Mouse (Mus musculus): ENCODE results near the gene Tspan13. TPM values are rescaled to one million over a fixed set of nuclear protein-coding genes. Genes with fewer than 3 reads are reported as not detected.

Gene Tspan13
- polyA plus RNA-seq, 1 experiment from 2014 or later: 138 TPM

DNA sequence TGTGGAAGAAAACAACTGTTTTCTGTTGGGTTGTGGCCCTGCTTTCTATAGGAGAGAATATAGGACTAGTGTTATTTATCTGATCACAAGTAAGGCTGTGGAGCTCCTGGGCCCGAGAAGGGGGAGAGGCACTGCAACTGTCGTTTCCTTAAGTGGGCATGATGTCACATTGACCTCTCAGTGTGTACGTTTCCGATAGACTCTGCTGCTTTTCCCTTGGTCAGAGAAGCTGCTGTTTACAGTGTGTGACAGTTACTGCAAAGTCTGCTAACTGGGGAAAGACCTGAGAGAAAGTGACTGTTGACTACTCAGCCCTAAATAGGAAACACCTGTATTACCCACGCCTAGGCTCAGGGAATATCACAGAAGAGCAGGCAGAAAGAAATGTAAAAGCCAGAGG, 3.9 kb upstream of the Tspan13 start:
- Histone ChIP-seq H3K27me3 (replicated peaks) (no peaks in the 10 kb centered on the region), H3K4me1 (replicated peaks) (no peaks in the 10 kb centered on the region), H3K9me3 (no peaks in the 10 kb centered on the region), H3K27ac (no peak overlapping the region), H3K4me3 (replicated peaks) (no peak overlapping the region), H3K36me3 (no peaks in the 10 kb centered on the region), H3K4me2 (replicated peaks) (no peak overlapping the region), H3K9ac (no peak overlapping the region)
- 23% methylated on average over 5 of the region's 5 CpGs for WGBS
- no peak for ATAC-seq

DNA sequence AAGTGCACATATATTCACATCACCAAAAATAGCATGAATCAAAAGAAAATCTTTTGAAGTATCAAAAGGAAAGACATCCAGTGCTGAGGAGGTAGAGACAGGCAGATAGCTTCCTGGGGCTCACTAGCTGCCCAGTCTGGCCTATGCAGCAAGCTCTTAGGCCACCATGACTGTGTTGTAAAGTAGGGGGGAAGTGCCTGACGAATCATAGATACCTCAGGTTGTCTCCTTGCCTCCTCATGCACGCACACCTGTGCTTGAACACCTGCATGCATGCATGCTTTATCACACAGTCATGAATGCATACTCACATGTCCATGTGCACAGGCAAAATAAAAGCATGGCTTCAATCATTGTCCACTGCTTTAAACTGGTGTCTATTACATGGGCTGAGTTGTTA, 2.4 kb upstream of the Tspan13 start:
- no peak overlapping the region for H3K9ac ChIP-seq
- 84% methylated on average over 2 of the region's 2 CpGs for WGBS
- no peaks in the 10 kb centered on the region for H3K36me3 ChIP-seq
- ATAC-seq: no peak
- no peak overlapping the region for H3K27ac ChIP-seq
- no peaks in the 10 kb centered on the region for H3K27me3 ChIP-seq (replicated peaks)
- H3K4me1 ChIP-seq (replicated peaks): 0 out of 2 replicates have a peak, but pooled peaks cover 3% of the 10 kb centered on the region
- H3K4me3 ChIP-seq (replicated peaks): no peak overlapping the region
- no peaks in the 10 kb centered on the region for H3K9me3 ChIP-seq
- H3K4me2 ChIP-seq (replicated peaks): no peak overlapping the region

DNA sequence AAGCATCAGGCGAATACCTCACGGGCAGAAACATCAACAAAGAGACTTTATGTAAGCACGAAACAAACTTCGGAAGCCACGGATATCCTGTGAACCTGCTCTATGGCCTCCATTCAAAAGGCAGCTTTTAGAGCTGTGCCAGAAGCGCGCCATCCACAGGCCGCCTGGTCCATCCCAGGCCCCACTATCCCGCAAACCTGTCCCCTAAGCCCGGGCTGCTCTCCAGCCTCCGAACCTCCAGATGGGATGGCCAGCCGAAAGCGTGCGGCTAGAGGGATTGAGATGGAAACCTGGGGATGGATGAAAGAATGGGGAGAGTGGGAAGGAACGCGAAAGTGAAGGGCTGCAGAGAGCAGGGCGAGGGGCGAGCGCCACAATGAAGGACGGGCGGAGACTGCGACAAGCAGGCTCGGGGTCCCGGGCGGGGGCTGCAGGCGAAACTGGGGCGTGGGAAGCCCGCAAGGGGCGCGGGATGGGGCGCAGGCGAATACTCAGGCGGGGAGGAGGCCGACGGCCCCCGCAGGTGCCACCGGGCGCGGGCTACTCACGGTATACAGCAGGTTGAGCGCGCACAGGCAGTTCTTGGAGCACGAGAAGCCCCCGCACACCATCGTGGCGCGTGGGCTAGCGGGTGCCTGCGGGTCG, 475 bp downstream of the Tspan13 start:
- Histone ChIP-seq H3K4me2 (replicated peaks) (peak overlapping the region; percentile 95), H3K4me1 (replicated peaks) (0 out of 2 replicates have a peak, but pooled peaks cover 7% of the 10 kb centered on the region), H3K27me3 (replicated peaks) (no peaks in the 10 kb centered on the region), H3K36me3 (no peaks in the 10 kb centered on the region), H3K4me3 (replicated peaks) (peak overlapping the region; percentile 70), H3K9ac (peak overlapping the region; percentile 85), H3K9me3 (no peaks in the 10 kb centered on the region), H3K27ac (peak overlapping the region; percentile 64)
- peak; percentile 82 for ATAC-seq
- WGBS: under 1% methylated on average over 42 of the region's 50 CpGs

DNA sequence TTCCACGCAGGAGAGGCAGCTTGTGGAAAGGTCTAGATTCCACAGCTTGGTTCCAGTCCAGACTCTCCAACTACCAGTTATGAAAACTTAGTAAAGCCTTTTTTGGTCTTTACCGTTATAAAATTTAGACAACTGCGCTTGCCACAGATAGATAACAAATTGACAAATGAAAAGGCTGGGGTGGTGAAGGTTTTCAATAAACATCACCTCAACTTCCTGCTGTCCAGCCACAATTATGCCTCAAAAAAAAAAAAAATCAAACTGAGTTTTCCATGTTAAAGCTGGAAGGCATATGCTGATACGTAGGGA, 1.1 kb downstream of the Tspan13 start:
- H3K27ac ChIP-seq: 0 out of 2 replicates have a peak overlapping the region, but pooled peaks have one; percentile 64
- H3K4me1 ChIP-seq (replicated peaks): 0 out of 2 replicates have a peak, but pooled peaks cover 8% of the 10 kb centered on the region
- no peaks in the 10 kb centered on the region for H3K9me3 ChIP-seq
- H3K36me3 ChIP-seq: no peaks in the 10 kb centered on the region
- 29% methylated on average over 4 of the region's 4 CpGs for WGBS
- H3K4me3 ChIP-seq (replicated peaks): peak overlapping the region; percentile 70
- no peak for ATAC-seq
- peak overlapping the region; percentile 95 for H3K4me2 ChIP-seq (replicated peaks)
- peak overlapping the region; percentile 85 for H3K9ac ChIP-seq
- no peaks in the 10 kb centered on the region for H3K27me3 ChIP-seq (replicated peaks)

DNA sequence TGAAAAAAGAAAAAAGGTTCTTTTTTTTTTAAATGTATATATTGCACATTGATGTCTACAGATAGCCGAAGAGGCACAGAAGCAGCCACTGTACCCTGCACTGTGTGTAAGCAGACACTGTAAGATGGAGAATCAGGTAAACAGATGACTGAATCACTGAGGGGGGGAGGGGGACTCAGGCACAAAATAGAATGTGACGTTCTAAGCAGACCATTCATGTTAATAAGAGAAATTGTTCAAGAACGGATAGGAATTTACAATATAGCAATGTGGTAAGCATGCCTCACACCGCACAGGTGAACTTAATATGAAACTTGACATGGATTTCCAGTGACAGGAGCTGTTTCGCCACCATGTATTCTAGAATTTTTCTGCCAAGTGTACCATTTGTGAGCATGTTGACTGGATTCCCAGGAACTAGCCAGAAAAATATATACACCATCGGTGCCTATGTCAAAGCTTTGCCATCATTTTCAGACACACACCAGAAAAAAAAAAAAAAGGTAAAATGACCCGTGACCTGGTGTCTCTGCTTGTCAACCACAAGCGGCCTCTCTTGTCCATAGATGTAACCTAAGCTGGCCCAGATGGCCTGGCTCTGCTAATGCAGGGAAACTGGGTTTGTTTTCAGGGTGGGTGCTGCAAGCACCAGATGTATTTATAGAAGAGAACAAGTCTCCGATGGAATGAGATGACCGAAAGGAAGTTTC, 1.6 kb downstream of the Tspan13 start:
- H3K9ac ChIP-seq: peak overlapping the region; percentile 85; the same call in 1 of the 2 replicates
- H3K27me3 ChIP-seq (replicated peaks): no peaks in the 10 kb centered on the region
- H3K4me1 ChIP-seq (replicated peaks): 0 out of 2 replicates have a peak, but pooled peaks cover 8% of the 10 kb centered on the region
- 60% methylated on average over 10 of the region's 10 CpGs for WGBS
- H3K4me3 ChIP-seq (replicated peaks): peak overlapping the region; percentile 70
- H3K4me2 ChIP-seq (replicated peaks): peak overlapping the region; percentile 95
- no peak overlapping the region for H3K27ac ChIP-seq
- no peak for ATAC-seq
- no peaks in the 10 kb centered on the region for H3K36me3 ChIP-seq
- no peaks in the 10 kb centered on the region for H3K9me3 ChIP-seq

DNA sequence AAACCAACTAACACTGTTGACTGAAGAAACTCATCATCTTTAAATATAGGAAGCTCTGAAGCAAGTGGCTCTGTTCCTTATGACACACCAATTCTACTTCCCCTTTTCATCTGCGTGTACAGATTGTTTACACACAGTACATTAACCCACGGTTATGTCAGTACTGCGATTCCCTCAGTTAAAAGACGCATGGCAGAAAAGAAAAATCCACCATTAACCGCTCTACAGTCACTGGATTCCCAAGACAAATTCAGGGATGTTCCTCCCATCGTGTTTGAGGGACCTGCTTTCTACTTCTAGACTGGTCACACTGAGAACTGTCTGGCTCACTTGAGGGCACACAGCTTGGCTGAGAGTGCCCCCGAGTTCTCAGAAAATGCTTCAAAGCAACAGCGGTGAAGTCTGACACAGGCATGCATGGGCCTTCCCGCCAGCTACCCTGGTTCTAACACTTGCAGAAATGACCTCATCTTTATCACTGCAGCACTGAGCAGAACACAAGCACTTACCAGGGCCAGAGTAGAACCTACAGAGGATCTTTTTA, 2.7 kb downstream of the Tspan13 start:
- Histone ChIP-seq H3K27ac (no peak overlapping the region), H3K36me3 (no peaks in the 10 kb centered on the region), H3K9me3 (no peaks in the 10 kb centered on the region), H3K4me2 (replicated peaks) (0 out of 2 replicates have a peak overlapping the region, but pooled peaks have one; percentile 0), H3K9ac (no peak overlapping the region), H3K27me3 (replicated peaks) (no peaks in the 10 kb centered on the region), H3K4me3 (replicated peaks) (no peak overlapping the region), H3K4me1 (replicated peaks) (0 out of 2 replicates have a peak, but pooled peaks cover 8% of the 10 kb centered on the region)
- ATAC-seq: no peak
- WGBS: 60% methylated on average over 9 of the region's 9 CpGs

DNA sequence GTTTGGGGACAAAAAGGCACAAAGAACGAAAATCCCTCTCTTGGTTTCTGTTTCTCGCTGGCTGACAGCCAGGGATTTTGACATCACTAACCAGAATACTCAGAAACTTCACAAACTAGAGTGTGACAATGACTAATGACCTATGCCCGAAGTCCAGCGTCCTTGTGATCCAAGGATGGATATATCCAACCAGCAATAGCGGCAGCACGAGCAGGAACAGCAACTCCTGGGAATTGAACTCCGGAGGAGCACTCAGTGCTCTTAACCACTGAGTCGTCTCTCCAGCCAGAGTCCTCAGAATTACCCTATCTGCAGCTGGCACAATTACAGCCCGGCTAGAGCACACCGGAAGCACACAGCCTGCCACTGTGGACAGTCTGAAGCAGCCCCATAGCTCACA, 5.5 kb downstream of the Tspan13 start:
- Histone ChIP-seq H3K27ac (no peak overlapping the region), H3K36me3 (no peaks in the 10 kb centered on the region), H3K4me3 (replicated peaks) (no peak overlapping the region), H3K27me3 (replicated peaks) (no peaks in the 10 kb centered on the region), H3K4me2 (replicated peaks) (no peak overlapping the region), H3K9me3 (no peaks in the 10 kb centered on the region), H3K4me1 (replicated peaks) (0 out of 2 replicates have a peak, but pooled peaks cover 8% of the 10 kb centered on the region), H3K9ac (no peak overlapping the region)
- no peak for ATAC-seq
- 76% methylated on average over 10 of the region's 10 CpGs for WGBS

DNA sequence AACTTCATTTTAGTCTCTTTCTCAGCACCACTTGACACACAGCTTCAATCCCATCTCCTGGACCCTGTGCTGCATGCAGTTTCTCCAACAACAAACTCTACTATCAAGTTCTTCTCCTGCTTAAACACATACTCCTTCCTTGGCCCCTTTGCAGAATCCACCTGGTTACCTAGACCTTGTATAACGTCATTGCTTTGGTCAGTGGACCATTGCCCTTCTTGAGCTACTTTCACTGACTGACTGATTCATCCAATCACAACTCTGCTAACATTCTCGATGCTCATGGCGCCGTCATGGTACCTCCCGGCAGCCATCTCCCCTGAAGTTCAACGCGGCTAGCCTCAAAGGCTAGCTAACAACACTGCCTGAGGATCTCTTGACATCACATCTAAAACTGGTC, 6.2 kb downstream of the Tspan13 start:
- H3K4me1 ChIP-seq (replicated peaks): 0 out of 2 replicates have a peak, but pooled peaks cover 8% of the 10 kb centered on the region
- no peak for ATAC-seq
- H3K9ac ChIP-seq: no peak overlapping the region
- 93% methylated on average over 7 of the region's 7 CpGs for WGBS
- no peaks in the 10 kb centered on the region for H3K27me3 ChIP-seq (replicated peaks)
- H3K36me3 ChIP-seq: no peaks in the 10 kb centered on the region
- no peak overlapping the region for H3K4me2 ChIP-seq (replicated peaks)
- H3K27ac ChIP-seq: no peak overlapping the region
- no peak overlapping the region for H3K4me3 ChIP-seq (replicated peaks)
- no peaks in the 10 kb centered on the region for H3K9me3 ChIP-seq

DNA sequence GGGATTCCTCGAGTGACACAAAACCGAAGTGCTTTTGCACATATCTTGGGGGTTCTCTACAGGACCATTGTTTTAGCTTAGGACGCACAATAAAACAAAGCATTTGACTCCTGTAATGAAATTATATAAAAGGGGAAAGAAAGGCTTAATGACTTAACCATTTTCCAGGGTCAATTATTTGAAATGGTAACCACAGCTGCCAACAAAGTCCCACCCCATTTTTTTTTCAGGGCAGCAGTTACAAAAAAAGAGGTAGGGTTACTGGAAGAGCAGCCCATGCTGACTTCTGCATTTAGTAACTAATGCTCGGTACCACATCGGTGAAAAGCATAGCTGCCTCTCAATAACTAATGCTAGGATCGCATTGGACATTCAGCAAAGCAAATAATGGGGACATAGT, 6.8 kb downstream of the Tspan13 start:
- Histone ChIP-seq H3K9me3 (no peaks in the 10 kb centered on the region), H3K27me3 (replicated peaks) (no peaks in the 10 kb centered on the region), H3K4me2 (replicated peaks) (no peak overlapping the region), H3K9ac (no peak overlapping the region), H3K36me3 (no peaks in the 10 kb centered on the region), H3K4me1 (replicated peaks) (0 out of 2 replicates have a peak, but pooled peaks cover 6% of the 10 kb centered on the region), H3K27ac (no peak overlapping the region), H3K4me3 (replicated peaks) (no peak overlapping the region)
- 93% methylated on average over 6 of the region's 6 CpGs for WGBS
- ATAC-seq: no peak

DNA sequence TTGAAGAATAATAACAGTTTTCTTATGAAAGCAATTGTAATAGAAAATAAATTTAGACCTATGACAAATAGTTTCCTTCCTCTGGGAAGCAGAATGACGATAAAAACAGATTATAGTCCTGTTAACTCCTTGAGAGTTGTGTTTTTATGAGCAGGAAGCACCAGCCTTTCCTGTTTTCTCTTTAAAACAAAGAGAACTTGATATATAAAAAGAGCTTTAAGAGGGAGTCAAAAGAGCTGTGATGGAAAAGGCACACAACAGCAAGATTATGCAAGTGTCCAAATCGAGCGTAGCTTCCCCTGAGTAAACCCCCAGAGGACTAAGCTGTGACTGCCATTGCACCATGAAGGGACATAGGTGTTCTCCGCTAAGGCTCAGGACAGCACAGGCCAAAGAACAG, 9.9 kb downstream of the Tspan13 start:
- no peak overlapping the region for H3K27ac ChIP-seq
- 79% methylated on average over 4 of the region's 4 CpGs for WGBS

DNA sequence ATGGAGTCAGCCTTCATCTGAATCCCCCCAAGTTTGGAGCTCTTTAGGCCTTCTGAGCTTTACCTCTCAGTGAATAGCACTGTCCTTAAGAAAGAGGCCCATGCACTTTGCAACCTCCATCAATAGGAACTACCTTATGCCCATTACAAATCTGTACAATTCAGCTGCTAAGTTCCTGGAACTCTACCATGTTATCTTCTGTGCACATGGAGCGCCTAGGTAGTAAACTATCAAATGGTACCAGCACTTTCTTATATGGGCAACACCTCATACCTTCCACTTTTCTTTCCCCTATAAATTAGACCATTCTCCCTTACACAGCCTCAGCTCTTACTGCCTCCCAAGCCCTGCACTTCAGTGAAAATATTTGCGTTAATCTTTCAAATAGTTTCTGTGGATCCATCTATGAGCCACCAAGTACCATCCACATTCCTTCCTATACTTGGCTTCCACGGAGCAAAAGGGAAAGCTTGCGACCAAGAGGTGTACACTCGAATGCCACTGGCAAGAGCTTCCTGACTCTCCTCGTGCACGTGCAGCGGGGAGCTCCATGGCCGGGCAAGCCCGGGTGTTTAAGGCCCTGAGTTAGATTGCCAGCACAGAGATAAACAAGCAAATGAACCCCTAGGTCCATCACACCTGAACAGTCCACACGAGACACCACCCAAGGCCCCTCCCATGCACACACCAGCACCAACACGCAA, 11.5 kb downstream of the Tspan13 start:
- Histone ChIP-seq H3K9me3 (no peaks in the 10 kb centered on the region), H3K4me3 (replicated peaks) (no peak overlapping the region), H3K27me3 (replicated peaks) (no peaks in the 10 kb centered on the region), H3K4me2 (replicated peaks) (no peak overlapping the region), H3K27ac (no peak overlapping the region), H3K36me3 (no peaks in the 10 kb centered on the region), H3K4me1 (replicated peaks) (no peaks in the 10 kb centered on the region), H3K9ac (no peak overlapping the region)
- no peak for ATAC-seq
- WGBS: 84% methylated on average over 12 of the region's 12 CpGs

More for the DNA sequence above, 9.9 kb downstream of the Tspan13 start:
- Histone ChIP-seq H3K36me3 (no peaks in the 10 kb centered on the region), H3K4me2 (replicated peaks) (no peak overlapping the region), H3K9me3 (no peaks in the 10 kb centered on the region), H3K4me1 (replicated peaks) (0 out of 2 replicates have a peak, but pooled peaks cover 4% of the 10 kb centered on the region), H3K9ac (no peak overlapping the region), H3K27me3 (replicated peaks) (no peaks in the 10 kb centered on the region), H3K4me3 (replicated peaks) (no peak overlapping the region)
- no peak for ATAC-seq

DNA sequence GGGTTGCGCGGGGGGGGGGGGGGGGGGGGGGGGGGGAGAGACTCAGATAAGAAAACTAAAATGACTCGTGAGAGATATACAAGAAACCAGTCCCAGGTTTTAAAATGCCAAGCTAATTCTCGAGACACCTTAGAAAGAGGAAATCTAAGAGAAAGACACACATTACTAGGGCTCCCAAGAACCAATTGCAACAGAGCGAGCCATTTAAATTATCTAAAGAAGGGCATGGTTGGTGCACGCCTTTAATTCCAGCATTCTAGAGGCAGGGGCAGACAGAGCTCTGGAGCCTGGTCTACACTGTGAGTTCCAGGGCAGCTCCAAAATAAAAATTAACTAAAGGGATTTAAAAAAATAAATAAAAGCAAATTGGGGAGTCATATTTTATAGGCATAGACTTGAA, 12.6 kb downstream of the Tspan13 start:
- H3K9me3 ChIP-seq: no peaks in the 10 kb centered on the region
- no peak overlapping the region for H3K4me2 ChIP-seq (replicated peaks)
- no peak overlapping the region for H3K4me3 ChIP-seq (replicated peaks)
- H3K27ac ChIP-seq: no peak overlapping the region
- H3K27me3 ChIP-seq (replicated peaks): no peaks in the 10 kb centered on the region
- H3K9ac ChIP-seq: no peak overlapping the region
- H3K36me3 ChIP-seq: no peaks in the 10 kb centered on the region
- no peak for ATAC-seq
- no peaks in the 10 kb centered on the region for H3K4me1 ChIP-seq (replicated peaks)
- 70% methylated on average over 4 of the region's 6 CpGs for WGBS
